Mouse (Mus musculus) cerebellum, adult 9-10 months (tissue): ENCODE results near the gene Stat2.
A peak's percentile ranks its signal among the peaks of the same experiment; 100 is the strongest.
"Not testable (repeated sequence)": the region's sequence is repeated elsewhere in the genome, so short reads cannot be mapped to it uniquely, and the experiment has no call there.

Experiments
- DNase-seq: peaks from one replicate; pipeline ENCODE4 v3.0.0; 2022

Stat2 gene

GRCm38 (mm10) chr10:128302357-128302756, 32.0 kb downstream of the Stat2 start:
- DNase-seq, result peak; percentile 62

DNA sequence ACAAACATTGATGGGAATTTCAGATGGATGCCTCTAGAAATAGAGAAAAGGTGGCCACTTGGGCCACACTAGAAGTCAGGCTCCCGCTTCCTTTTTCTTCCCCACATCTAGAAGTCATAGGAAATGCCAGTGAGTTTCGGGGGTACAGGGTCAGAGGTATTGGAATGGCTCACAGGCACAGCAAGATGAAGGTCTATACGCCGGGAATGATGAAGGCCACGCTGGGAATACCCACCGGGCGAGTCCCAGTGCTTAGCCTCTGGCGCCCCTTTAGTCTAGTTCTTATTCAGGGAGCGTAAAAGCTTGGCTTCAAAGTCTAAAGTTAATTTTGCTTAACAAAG, 32.4 kb downstream of the Stat2 start:
- no peak for DNase-seq

DNA sequence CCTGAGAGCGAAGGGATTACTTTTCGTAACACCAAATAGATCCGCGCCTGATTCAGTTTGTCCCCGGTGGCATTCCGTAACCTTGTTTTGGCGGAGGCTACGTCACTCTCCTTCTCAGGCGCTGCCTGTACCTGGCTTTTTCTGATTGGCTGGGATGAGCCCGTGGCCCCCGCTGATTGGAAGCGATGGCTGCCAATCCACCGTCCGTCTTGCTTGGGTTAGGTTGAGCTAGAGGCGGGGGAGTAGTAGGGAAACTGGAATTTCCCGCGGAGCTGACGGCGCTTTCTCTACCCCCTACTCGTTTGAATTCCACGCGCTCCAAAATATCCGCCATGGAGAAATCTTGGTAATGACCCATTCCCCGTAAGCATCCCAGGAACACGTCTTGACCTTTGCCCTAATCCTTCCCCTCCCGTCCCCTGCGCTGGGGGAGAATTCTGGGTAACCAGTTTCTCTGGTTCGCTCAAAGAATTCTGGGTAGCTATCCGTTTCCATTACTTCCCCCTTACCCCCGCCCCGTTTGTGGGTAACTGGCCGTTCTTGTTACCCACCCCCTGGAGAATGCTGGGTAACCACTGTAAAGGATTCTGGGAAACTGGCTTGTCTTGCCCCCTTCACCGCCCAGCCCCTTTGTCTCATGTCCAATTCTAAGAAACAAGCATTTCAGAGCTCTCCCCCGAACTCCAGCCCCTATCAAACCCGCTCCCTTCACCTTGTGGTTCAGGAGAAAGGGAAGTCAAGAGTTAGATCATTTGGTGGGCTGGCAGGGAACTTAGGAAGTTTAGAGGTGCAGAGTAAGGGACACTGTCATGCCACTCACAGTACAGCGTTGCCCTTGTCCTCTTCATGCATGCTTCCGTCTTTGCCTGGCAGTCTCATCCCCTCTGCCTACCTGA, 33.0 kb downstream of the Stat2 start, which contains the start of gene Pan2:
Gene Pan2 (plus strand): TSS at position 210 of the 896 bp plus-strand sequence.
- peak; percentile 100 for DNase-seq

DNA sequence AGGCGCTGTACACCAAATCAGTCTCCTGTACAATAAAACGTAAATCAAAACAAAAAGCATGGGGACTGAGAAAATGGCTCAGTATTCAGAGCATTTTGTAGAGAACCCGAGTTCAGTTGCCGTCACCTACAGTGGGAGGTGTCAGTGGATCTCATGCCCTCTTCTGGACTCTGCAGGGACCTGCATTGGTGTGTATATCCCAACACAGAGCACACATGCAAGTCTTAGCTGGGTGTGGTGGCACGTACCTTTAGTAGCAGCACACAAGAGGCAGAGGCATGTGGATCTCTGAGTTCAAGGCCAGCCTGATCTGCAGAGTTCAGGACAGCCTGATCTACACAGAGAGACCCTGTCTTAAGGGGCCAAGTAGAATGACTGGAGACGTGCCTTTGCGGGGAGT, 39.3 kb downstream of the Stat2 start:
- DNase-seq, result no peak

DNA sequence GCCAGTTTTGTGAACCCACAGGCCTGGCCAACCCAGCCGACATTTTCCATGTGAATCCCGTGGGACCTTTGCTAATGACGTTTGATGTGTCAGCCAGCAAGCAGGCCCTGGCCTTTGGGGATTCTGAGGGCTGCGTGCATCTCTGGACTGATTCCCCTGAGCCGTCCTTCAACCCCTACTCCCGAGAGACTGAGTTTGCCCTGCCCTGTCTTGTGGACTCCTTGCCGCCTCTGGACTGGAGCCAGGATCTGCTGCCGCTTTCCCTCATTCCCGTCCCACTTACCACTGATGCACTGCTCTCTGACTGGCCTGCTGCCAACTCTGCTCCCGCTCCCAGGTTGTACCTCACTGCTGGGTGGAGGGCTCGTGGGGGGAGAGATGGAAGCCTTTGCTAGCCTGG, 39.8 kb downstream of the Stat2 start:
- no peak for DNase-seq

- no peak for DNase-seq
These were observed 40.5 kb downstream of the Stat2 start for GRCm38 (mm10) chr10:128310902-128311301.

- no peak for DNase-seq
These were observed 45.2 kb downstream of the Stat2 start for GRCm38 (mm10) chr10:128315578-128315977.

DNA sequence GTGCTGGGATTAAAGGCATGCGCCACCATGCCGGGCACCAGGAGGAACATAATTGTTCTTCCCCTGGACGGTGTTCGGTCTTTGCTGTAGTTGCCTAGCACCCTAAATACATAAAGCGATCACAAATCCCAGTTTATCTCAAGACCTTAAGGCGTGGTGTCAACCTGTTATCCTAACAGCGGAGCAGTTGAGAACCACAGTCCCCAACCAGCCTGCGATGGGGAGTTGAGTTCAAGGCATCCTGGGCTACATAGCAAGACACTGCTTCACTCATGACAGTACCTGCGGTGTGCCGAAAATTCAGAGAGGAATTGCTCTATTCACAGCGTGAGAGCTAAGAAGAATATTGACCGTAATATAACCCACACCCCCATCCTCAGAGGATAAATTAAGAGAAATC, 51.3 kb downstream of the Stat2 start:
- DNase-seq, result peak; percentile 35

- DNase-seq, result peak; percentile 77
These were observed 52.1 kb downstream of the Stat2 start, which contains the start of gene Cnpy2 for GRCm38 (mm10) chr10:128322141-128323108. TSS of gene Cnpy2 (plus strand) at chr10:128322459.

- DNase-seq, result no peak
These were observed 53.2 kb downstream of the Stat2 start for GRCm38 (mm10) chr10:128323516-128323915.

DNA sequence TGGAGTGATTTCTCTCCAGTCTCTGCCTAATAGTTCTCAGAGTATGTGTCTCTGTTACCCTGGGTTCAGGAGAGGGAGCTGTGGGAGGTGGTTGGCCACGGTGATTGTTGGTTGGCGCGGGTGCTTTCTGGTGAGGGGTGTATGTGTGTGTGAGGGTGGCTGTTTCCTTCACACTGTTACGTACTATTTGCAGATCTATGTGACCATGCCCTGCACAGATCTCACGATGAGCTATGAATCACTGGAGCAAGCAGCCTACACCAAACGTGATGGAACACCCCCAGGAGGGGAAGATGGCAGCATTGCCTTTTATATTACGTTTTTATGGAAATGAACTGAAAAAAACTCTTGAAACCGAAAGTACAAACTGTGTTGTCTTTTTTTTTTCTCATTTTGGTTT, 56.5 kb downstream of the Stat2 start:
- no peak for DNase-seq

- no peak for DNase-seq
These were observed 57.3 kb downstream of the Stat2 start for GRCm38 (mm10) chr10:128327610-128328009.

GRCm38 (mm10) chr10:128332358-128333249, 62.2 kb downstream of the Stat2 start:
- not testable (repeated sequence) for DNase-seq

DNA sequence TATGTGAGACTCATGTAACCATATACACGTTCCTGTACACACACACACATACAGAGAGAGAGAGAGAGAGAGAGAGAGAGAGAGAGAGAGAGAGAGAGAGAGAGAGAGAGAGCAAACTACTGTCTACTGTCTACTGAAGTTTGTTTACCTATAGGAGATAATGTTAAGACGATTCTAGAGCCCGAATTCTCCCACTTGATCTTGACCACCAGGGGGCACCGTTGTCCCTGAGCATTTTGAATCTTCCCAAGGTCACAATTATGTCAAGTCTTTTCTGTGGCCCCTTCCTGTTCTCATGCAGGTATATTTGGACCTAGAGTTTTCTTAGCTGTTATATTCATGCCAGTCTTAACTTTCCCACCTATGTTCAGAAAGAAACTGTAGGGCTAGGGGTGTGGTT, 65.2 kb downstream of the Stat2 start:
- DNase-seq, result peak; percentile 81

DNA sequence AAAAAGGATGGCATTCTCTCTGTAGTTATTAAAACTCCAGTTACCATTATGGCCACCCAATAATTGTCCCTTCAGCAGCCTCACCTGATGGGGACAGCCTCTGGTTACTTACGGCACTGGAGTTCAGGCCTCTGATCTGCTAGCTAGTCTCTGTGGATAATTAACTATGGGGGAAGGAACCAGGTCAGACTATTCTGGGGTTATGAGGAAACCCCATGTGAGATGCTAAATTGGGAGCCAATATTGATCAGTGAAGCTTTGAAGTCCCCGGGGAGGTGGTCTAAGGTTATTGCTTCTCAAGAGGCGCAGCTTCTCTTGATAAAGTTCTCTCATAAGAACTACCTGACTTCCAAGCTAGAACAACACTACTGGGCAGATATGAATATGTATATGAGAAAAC, 65.8 kb downstream of the Stat2 start:
- peak; percentile 41 for DNase-seq

DNA sequence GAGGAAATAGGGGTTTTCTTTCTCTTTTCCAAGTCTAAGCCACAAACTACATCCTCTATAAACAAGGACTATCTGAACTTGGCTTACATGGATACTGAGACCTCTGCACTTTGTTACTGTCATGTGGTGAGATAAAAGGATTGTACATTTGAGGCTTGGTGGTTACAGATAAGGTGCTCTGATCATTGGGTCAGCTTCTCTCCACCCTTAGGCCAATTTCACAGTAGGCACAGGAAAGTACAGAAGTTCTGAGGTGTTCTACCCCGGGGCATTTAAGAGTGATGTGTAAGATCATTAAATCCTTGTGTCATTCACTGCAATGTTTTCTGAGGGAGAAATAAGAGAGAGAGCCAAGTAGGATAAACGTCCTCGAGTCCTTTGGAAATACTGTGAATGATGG, 66.2 kb downstream of the Stat2 start:
- DNase-seq, result no peak

- peak; percentile 98 for DNase-seq
These were observed 67.2 kb downstream of the Stat2 start, which contains the start of gene Cs for GRCm38 (mm10) chr10:128337306-128338181. TSS of gene Cs (plus strand) at chr10:128337734.

DNA sequence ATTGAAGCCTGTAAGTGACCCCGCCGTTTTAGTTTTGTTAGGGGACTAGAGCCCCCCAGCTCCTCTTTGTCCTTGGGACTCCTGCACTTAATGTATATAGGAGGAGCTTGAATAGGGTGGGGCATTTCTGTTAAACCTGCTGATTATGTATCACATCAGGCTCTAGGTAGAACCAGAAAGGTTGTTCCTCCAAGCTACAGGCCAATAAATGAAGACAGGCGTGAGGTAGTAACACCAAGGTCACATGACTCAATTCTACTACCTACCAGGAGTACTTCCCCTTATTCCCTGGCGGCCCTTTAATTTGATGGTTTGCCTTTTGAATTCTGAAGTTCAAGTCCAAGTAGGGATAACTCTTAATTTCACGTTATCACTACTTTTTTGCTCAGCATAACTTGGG, 68.1 kb downstream of the Stat2 start:
- peak; percentile 51 for DNase-seq

GRCm38 (mm10) chr10:128338948-128339347, 68.6 kb downstream of the Stat2 start:
- no peak for DNase-seq

DNA sequence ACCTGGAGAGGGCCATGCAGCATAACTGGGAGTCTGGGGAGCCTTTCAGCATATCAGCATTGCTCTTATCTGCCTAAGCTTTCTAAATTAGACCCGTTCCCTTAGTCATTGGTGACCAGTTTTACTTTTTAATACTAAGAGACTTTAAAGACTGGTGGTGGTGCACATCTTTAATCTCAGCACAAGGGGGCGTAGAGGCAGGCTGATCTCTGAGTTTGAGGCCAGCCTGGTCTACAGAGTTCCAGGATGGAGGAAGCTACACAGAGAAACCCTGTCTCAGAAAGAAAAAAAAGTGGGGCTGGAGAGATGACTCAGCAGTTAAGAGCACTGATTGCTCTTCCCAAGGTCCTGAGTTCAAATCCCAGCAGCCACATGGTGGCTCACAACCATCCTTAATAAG, 69.9 kb downstream of the Stat2 start:
- DNase-seq, result no peak
